Mouse (Mus musculus) left cerebral cortex, adult 11 months (tissue): ENCODE measurements around the gene Fbxl15.

ENCODE experiments used
- DNase-seq: peaks from one replicate; pipeline ENCODE4 v3.0.0; 2022; ENCODE audit warnings: low spot score

The Fbxl15 gene

GRCm38 (mm10) chr19:46308706-46309435, 19.1 kb upstream of the Fbxl15 start:
- no peak for DNase-seq

- no peak for DNase-seq
These were observed 18.2 kb upstream of the Fbxl15 start for GRCm38 (mm10) chr19:46309651-46310305.

- DNase-seq, result no peak
These were observed 17.6 kb upstream of the Fbxl15 start for GRCm38 (mm10) chr19:46310312-46310865.

- DNase-seq, result no peak
These were observed 16.6 kb upstream of the Fbxl15 start for GRCm38 (mm10) chr19:46311341-46311740.

- DNase-seq, result no peak
These were observed 15.4 kb upstream of the Fbxl15 start for GRCm38 (mm10) chr19:46312566-46312965.

- no peak for DNase-seq
These were observed 14.9 kb upstream of the Fbxl15 start for GRCm38 (mm10) chr19:46313116-46313515.

- DNase-seq, result no peak
These were observed 14.4 kb upstream of the Fbxl15 start for GRCm38 (mm10) chr19:46313591-46313990.

- DNase-seq, result no peak
These were observed 13.8 kb upstream of the Fbxl15 start for GRCm38 (mm10) chr19:46314151-46314601.

- DNase-seq, result no peak
These were observed 12.9 kb upstream of the Fbxl15 start for GRCm38 (mm10) chr19:46314872-46315742.

- no peak for DNase-seq
These were observed 12.0 kb upstream of the Fbxl15 start for GRCm38 (mm10) chr19:46315752-46316610.

- DNase-seq, result no peak
These were observed 11.0 kb upstream of the Fbxl15 start for GRCm38 (mm10) chr19:46316846-46317545.

GRCm38 (mm10) chr19:46317546-46317885, 10.5 kb upstream of the Fbxl15 start:
- no peak for DNase-seq

- DNase-seq, result no peak
These were observed 9.9 kb upstream of the Fbxl15 start for GRCm38 (mm10) chr19:46318031-46318471.

- DNase-seq, result peak; percentile 92
These were observed 9.2 kb upstream of the Fbxl15 start for GRCm38 (mm10) chr19:46318586-46319378.

- DNase-seq, result no peak
These were observed 7.8 kb upstream of the Fbxl15 start for GRCm38 (mm10) chr19:46320076-46320785.

GRCm38 (mm10) chr19:46321101-46321943, 6.7 kb upstream of the Fbxl15 start:
- DNase-seq, result no peak

- no peak for DNase-seq
These were observed 5.6 kb upstream of the Fbxl15 start for GRCm38 (mm10) chr19:46322144-46322995.
